ENCODE assay signal across 7 mouse cellular contexts in genomic region chr10:26374436-26375311, GRCm38 (mm10). TPM values are rescaled to one million over a fixed set of nuclear protein-coding genes. Genes with fewer than 3 reads are reported as not detected.
DNase-seq lines count a peak whose midpoint lies in the region; ATAC-seq and TF ChIP-seq lines count a peak whose summit lies in the region.

No protein-coding gene starts in this region.

- H3K4me2 ChIP-seq in intestine, postnatal 0 days (replicated peaks; ENCODE audit: low read depth) = peak overlapping the region; percentile 88
- H3K4me2 ChIP-seq in limb, embryonic 13.5 days (replicated peaks) = peak overlapping the region; percentile 74
- H3K4me2 ChIP-seq in midbrain, embryonic 13.5 days (replicated peaks) = peak overlapping the region; percentile 98

- peak; percentile 77 for ATAC-seq in intestine, postnatal 0 days
- peak; percentile 41 for ATAC-seq in limb, embryonic 13.5 days (ENCODE audit: low FRiP score, low read depth)
- peak; percentile 62 for ATAC-seq in midbrain, embryonic 13.5 days

- TF ChIP-seq CTCF in intestine, postnatal 0 days (IDR thresholded peaks at IDR 0.05; ENCODE audit: low read depth) = no peak

- peak overlapping the region; percentile 92 for H3K9ac ChIP-seq in intestine, postnatal 0 days (ENCODE audit: low read depth, low read length)
- H3K9ac ChIP-seq in limb, embryonic 13.5 days = peak overlapping the region; percentile 99
- peak overlapping the region; percentile 92 for H3K9ac ChIP-seq in midbrain, embryonic 13.5 days (replicated peaks)

- DNase-seq in adrenal gland, adult 18-20 months (ENCODE audit: low spot score in 2 of 2) = peak; percentile 51 to 66
- DNase-seq in embryo, embryonic 10.5 days (ENCODE audit: low spot score) = peak; percentile 67
- peak; percentile 33 to 63 for DNase-seq in gastrocnemius, postnatal 4 days (ENCODE audit: low spot score in 2 of 2)
- DNase-seq in spleen, postnatal 10 days (ENCODE audit: low spot score in 2 of 2) = peak; percentile 42 to 58

- H3K4me3 ChIP-seq in intestine, postnatal 0 days (ENCODE audit: low read depth, low read length) = peak overlapping the region; percentile 86
- peak overlapping the region; percentile 88 for H3K4me3 ChIP-seq in limb, embryonic 13.5 days
- H3K4me3 ChIP-seq in midbrain, embryonic 13.5 days (replicated peaks) = peak overlapping the region; percentile 87

- H3K27ac ChIP-seq in intestine, postnatal 0 days (ENCODE audit: low read depth, low read length) = peak overlapping the region; percentile 96
- peak overlapping the region; percentile 98 for H3K27ac ChIP-seq in limb, embryonic 13.5 days
- peak overlapping the region; percentile 96 for H3K27ac ChIP-seq in midbrain, embryonic 13.5 days

- H3K27me3 ChIP-seq in intestine, postnatal 0 days (replicated peaks; ENCODE audit: control insufficient read depth, insufficient read depth, low read length) = no peaks in the 10 kb centered on the region
- no peaks in the 10 kb centered on the region for H3K27me3 ChIP-seq in limb, embryonic 13.5 days
- no peaks in the 10 kb centered on the region for H3K27me3 ChIP-seq in midbrain, embryonic 13.5 days

- H3K36me3 ChIP-seq in intestine, postnatal 0 days (ENCODE audit: control insufficient read depth, insufficient read depth) = no peaks in the 10 kb centered on the region
- peaks cover 4% of the 10 kb centered on the region; the same call in 1 of the 2 replicates for H3K36me3 ChIP-seq in limb, embryonic 13.5 days
- H3K36me3 ChIP-seq in midbrain, embryonic 13.5 days = no peaks in the 10 kb centered on the region

- H3K4me1 ChIP-seq in intestine, postnatal 0 days (replicated peaks; ENCODE audit: control insufficient read depth, insufficient read depth, low read length) = no peaks in the 10 kb centered on the region
- H3K4me1 ChIP-seq in limb, embryonic 13.5 days = peaks cover 18% of the 10 kb centered on the region
- peaks cover 30% of the 10 kb centered on the region for H3K4me1 ChIP-seq in midbrain, embryonic 13.5 days (replicated peaks)

- H3K9me3 ChIP-seq in intestine, postnatal 0 days (ENCODE audit: control insufficient read depth) = no peaks in the 10 kb centered on the region
- no peaks in the 10 kb centered on the region for H3K9me3 ChIP-seq in limb, embryonic 13.5 days
- H3K9me3 ChIP-seq in midbrain, embryonic 13.5 days = no peaks in the 10 kb centered on the region

- WGBS in intestine, postnatal 0 days = under 1% methylated on average over 85 of the region's 101 CpGs
- WGBS in limb, embryonic 13.5 days = 0% methylated on average over 59 of the region's 101 CpGs
- WGBS in midbrain, embryonic 13.5 days = under 1% methylated on average over 80 of the region's 101 CpGs

RNA-seq across cellular contexts. Expression of gene L3mbtl3, which starts 1.1 kb away (rescaled TPM):
- 10 to 100 TPM in 1 of 2 experiments, 1 to 10 TPM in 1; 6.9 to 10.7 TPM for total RNA-seq in adrenal gland, adult 18-20 months (2021)
- total RNA-seq in gastrocnemius, postnatal 4 days (2021) = 10 to 100 TPM; 10.6 to 11.2 TPM
- polyA plus RNA-seq in intestine, postnatal 0 days (2015; fragmentation: Nextera tagmentation; extraction: Ambion mirVana) = 6.3 and 6.8 TPM in 2 replicates
- 33.1 and 33.7 TPM in 2 replicates for polyA plus RNA-seq in limb, embryonic 13.5 days (2015; fragmentation: Nextera tagmentation; extraction: Ambion mirVana)
- 25.5 and 27.9 TPM in 2 replicates for polyA plus RNA-seq in midbrain, embryonic 13.5 days (2015; fragmentation: Nextera tagmentation; extraction: Ambion mirVana)

Comparison
In these comparisons a context has a peak if more than half of its experiments do, and no peak if none do; other contexts are left out.
1. Peak in every context shown above with its lines: DNase-seq, ATAC-seq, H3K4me3 ChIP-seq and H3K27ac ChIP-seq.